Mouse (Mus musculus) heart, postnatal 14 days (tissue): ENCODE measurements at regions not wholly inside any gene's neighbourhood (a gene's known extent, or its start where the extent isn't known, plus 50 kb on each side); places are given as distances from the start of the nearest gene placed in this dataset.

ENCODE experiments used
- DNase-seq, 2 experiments: peaks; one replicate each; pipeline ENCODE4 v3.0.0; 2021 to 2022
- intact Hi-C: fragments of 180-260 bp; cut with DNase I; formaldehyde crosslinking; loops from one replicate; pipeline ENCODE4 v1.15.1; 2025

GRCm38 (mm10) chrX:161487691-161488090 is 200.4 kb downstream of the Gm15262 start:
- intact Hi-C loops = no loop called here
- peak; percentile 26 to 34 for DNase-seq

- intact Hi-C loops = no loop called here
These were observed 205.5 kb upstream of the Rai2 start for GRCm38 (mm10) chrX:161511341-161511740.

DNA sequence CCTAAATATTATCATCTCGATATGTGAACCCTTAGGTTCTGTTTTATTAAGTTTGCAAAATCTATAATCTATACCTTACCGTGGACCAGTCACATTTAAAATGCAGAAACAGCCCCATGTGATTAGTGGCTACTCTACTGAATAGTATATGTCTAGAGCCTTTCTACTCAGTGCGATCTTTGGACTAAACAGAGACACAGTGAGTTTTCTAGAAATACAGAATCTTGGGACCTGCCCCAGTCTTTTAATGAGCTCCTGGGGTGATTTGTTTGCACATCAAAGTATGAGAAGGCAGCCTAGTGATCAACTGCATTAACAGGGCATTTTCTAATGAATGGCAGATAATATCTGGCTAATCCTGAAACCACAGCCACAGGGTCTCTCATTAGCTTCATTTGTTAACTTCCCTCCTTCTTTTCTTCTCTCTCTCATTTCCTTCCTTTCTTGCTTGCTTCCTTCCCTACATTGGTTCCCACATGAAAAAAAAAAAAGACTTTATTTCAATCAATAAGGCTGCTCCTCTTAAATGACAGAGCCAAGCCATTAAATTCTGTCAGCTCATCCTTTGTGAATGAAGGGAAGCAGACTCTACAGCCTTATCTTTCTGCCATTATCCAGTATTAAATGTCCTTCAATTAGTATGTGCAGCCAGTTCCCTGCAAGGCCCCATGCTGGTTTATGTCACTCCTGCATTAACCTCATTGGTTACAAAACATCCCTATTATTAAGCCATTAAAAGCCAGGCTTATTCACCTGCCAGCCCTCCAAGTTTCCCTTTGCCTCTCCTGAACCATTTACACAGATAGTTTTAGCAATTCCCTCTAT is 193.2 kb upstream of the Rai2 start:
- intact Hi-C loops = no loop called here
- DNase-seq = no peak

More at GRCm38 (mm10) chrX:161511341-161511740, 205.5 kb upstream of the Rai2 start:
- DNase-seq = no peak

DNA sequence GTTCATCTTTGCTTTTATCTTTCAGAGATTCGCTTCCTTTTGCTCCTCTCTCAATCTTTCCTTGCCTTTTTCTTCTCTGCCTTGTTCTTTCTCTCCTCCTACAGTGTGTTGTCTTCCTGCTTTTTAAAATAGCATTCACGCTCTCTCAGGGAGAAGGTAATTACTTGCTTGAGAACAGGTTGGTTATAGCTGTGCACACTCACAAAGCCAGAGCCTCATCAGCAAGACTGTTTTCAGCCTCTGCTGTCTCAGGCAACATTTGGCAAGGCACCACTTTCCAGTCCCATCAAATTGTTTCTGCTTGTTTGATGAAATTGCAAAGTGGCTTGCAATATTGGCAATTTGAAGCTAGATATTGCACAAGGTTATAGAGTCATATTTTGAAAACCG is 192.6 kb upstream of the Rai2 start:
- no peak for DNase-seq
- intact Hi-C loops = no loop called here

DNA sequence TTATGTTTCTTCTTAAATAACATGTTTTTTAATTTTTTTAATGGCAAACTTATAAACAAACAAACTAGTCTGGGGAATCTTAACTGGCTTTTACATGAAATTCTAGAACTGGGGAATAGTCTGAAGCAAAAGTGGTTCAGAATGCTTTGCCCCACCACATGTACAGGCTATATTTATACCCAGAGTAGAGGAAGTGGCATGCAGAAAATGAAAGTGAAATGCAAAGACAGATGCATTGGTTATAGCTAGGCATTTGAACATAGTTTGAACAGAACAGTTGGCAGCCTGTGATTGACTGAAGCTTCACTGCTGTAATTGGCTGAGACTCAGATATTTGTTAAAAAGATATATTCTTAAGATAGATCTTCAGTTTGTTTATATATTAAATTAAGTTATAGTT is 179.6 kb upstream of the Rai2 start:
- intact Hi-C loops = no loop called here
- DNase-seq = no peak

GRCm38 (mm10) chrX:161556896-161557295 is 160.0 kb upstream of the Rai2 start:
- intact Hi-C loops = no loop called here
- no peak for DNase-seq

DNA sequence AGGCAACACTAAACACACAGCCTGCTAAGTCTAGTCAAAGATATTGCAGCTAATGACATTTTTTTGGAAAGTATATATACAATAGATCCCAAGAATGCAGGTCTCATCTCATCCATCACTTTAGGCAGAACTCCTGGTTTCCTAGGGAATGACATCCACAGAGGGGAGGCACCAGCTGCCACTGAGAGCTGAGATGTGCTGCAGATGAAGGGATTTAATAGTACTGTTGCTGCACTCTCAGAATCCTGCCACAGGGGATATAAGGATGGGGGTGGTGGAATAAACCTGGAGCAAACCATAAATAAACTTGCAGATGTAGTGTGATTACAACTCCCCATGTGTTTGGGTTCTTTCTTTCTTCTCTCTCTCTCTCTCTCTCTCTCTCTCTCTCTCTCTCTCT is 158.4 kb upstream of the Rai2 start:
- intact Hi-C loops = no loop called here
- no peak for DNase-seq

DNA sequence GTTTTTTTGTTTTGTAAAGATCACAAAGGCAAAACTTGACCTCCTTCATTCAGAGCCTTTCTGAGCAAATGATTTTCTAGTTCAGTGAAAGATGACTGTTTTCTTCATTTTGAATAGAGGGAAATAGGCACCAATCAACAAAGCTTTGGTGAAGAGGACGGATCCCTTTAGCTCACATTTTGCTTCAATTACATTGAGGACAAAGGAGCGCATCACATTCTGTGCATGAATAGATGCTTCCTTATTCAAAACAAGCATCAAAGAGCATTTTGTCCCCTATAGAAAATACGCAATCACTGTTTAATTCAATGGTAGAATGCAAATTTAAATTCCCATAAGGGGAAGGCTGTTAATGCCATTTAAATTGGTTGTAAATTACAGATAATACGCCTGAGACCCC is 150.4 kb upstream of the Rai2 start:
- DNase-seq = no peak
- intact Hi-C loops = no loop called here

- no peak for DNase-seq
- intact Hi-C loops = no loop called here
These were observed 134.7 kb upstream of the Rai2 start for GRCm38 (mm10) chrX:161582019-161582659.

DNA sequence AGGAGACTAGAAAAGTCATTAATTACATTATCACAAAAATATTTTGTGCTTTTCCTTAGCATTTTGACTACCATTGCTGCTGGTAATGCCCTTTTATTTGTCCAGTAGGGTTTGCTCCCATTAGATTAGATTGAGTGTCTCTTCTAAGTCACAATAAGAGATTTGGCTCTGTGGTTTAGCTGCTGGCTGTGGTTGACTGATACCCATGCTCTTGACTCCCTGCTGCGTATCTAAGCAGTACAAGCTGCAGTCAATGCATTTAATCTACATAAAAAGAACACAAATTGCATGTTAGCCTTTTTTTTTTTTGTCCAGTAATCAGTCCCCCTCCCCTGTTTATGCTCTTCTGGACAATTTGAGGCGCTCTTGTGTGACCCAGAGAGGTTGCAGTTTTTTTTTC is 133.0 kb upstream of the Rai2 start:
- intact Hi-C loops = no loop called here

DNA sequence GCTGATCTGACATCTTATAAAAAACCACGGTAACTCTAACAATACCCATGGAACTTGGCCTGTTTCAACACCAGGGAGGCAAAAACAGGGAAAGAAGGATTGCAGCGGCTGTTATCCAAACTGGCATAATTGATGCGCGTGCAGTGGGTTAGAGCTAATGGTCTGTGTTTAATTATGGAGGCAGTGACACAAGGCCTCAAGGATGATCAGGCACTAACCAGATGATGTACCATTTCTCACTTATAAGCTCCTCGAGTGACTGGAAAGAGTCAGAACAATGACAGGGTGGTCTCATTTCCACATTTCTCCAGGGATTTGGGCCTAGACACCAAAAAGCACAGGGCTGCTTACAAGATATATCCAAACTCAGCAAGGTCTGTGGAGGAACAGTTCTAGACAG is 83.0 kb upstream of the Rai2 start:
- intact Hi-C loops = no loop called here

More for the DNA sequence above, 133.0 kb upstream of the Rai2 start:
- DNase-seq = no peak

GRCm38 (mm10) chrX:161634342-161634741 is 82.5 kb upstream of the Rai2 start:
- DNase-seq = no peak
- intact Hi-C loops = no loop called here

More for the DNA sequence above, 83.0 kb upstream of the Rai2 start:
- no peak for DNase-seq

- intact Hi-C loops = no loop called here
- peak in 1 of 2 experiments; percentile 1 for DNase-seq
These were observed 81.2 kb upstream of the Rai2 start for GRCm38 (mm10) chrX:161635678-161636077.

GRCm38 (mm10) chrX:161653106-161653505 is 63.8 kb upstream of the Rai2 start:
- no peak for DNase-seq
- intact Hi-C loops = no loop called here

DNA sequence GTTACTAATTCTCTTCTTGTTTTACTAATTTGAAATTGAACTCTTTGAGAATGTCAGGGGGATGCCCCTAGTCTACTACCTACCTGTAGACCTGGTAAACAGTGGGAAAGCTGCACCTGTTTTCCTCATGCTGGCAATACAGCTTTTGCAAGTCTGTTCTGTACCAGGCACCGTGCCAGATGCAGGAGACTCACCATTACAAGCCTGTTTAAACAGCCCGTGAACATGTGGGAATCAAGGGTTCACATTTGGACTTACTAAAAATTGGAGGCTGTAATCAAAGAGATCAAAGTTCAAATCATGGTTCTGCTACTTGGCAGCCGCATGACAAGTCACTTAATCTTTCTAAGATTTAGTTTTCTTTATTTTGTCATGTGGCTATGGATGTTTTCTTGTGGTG is 56.8 kb upstream of the Rai2 start:
- no peak for DNase-seq
- intact Hi-C loops = no loop called here

DNA sequence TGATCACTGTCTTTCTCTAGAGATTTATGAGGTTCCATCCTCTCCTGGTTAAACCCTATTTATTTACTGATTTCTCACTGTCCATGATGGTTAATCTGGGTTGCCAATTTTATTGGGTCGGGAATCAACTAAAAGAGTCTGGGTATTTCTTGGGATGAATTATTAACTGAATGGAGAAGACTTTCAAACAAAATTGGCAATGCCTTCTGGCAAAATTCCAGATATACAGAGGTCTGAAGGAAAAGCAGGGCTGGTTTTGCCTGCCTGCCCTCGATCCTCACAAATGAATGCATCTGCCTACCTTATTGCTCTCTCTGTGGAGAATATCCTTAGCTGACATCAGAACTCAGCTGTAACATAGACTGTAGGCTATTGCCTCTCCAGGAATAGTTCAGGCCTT is 54.9 kb upstream of the Rai2 start:
- no peak for DNase-seq
- intact Hi-C loops = no loop called here
